Mouse (Mus musculus) ES-E14 (cell line): ENCODE measurements at regions not wholly inside any gene's neighbourhood (a gene's known extent, or its start where the extent isn't known, plus 50 kb on each side); places are given as distances from the start of the nearest gene placed in this dataset.

ENCODE experiments used
- CHD2 ChIP-seq: IDR thresholded peaks from 2 replicates; pipeline ENCODE4 v1.6.1; 2014; ENCODE audit warnings: mild to moderate bottlenecking, low read depth, low read length, inconsistent platforms
- HCFC1 ChIP-seq: IDR thresholded peaks from 2 replicates; pipeline ENCODE4 v1.6.1; 2012; ENCODE audit warnings: low read length, inconsistent platforms, borderline replicate concordance; ENCODE audit not compliant: insufficient read depth

DNA sequence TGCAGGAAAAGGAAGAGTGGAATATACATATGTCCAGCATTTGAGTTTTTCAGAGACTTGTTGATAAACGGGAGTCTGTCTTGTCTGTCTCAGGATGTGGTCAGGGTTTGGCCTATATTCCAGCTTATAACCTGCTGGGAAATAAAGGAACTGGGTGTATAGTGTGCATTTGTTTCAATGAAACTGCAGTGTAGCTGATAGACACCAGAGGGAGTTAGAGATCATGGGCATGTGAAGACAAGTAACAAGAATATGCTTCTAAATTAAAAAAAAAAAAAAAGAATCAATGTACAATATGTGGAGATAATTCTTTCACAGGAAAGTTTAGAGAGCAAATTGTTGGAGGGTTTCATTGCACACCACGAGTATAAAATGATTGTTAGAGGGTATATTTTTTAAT is 335.3 kb upstream of the Dmd start:
- TF ChIP-seq HCFC1 (no peak), CHD2 (no peak)
